Mouse (Mus musculus) heart, adult 18-20 months (tissue): ENCODE results near the gene Rpl34. TPM values are rescaled to one million over a fixed set of nuclear protein-coding genes. Genes with fewer than 3 reads are reported as not detected.

ENCODE experiments used
- DNase-seq, 2 experiments: peaks; one replicate each; pipeline ENCODE4 v3.0.0; 2021 to 2022; ENCODE audit warnings: mixed read lengths in 1 of 2
- long read RNA-seq, 2 experiments: library from polyadenylated mRNA; stranded (forward); transcript quantifications; one replicate each; pipeline ENCODE4 v2.0.0; 2021
- total RNA-seq, 2 experiments: library from RNA; stranded (reverse); gene quantifications; 2 replicates each; pipeline ENCODE4 v1.2.3; 2021

Rpl34 gene
- total RNA-seq: 100 to 1,000 TPM; 324 to 396 TPM
- long read RNA-seq, experiment 1, transcript Rpl34-202 (5 exons, 480 nt): major isoform, 133 of 147 reads
- long read RNA-seq, experiment 1, transcript Rpl34-201 (5 exons, 624 nt): minor isoform, 6 of 147 reads
- long read RNA-seq, experiment 1, partial matches to known transcripts: 5 of 147 reads
- long read RNA-seq, experiment 1, other reads (novel, unspliced or antisense): 0 of 147 reads
- long read RNA-seq, experiment 2, transcript Rpl34-201 (5 exons, 624 nt): minor isoform, 11 of 138 reads
- long read RNA-seq, experiment 2, transcript Rpl34-202 (5 exons, 480 nt): major isoform, 120 of 138 reads
- long read RNA-seq, experiment 2, partial matches to known transcripts: 5 of 138 reads
- long read RNA-seq, experiment 2, other reads (novel, unspliced or antisense): 1 of 138 reads

- peak; percentile 95 to 96 for DNase-seq
Observed at GRCm38 (mm10) chr3:130730189-130730653, at the start of gene Rpl34. Gene Rpl34 (minus strand): TSS chr3:130730398.

- no peak for DNase-seq
Observed at GRCm38 (mm10) chr3:130768172-130768571, 38.0 kb upstream of the Rpl34 start.

- peak in 1 of 2 experiments; percentile 22 for DNase-seq
Observed at GRCm38 (mm10) chr3:130764091-130764490, 33.9 kb upstream of the Rpl34 start.

- DNase-seq: peak; percentile 17 to 80
Observed at GRCm38 (mm10) chr3:130760711-130761435, 30.7 kb upstream of the Rpl34 start.

GRCm38 (mm10) chr3:130758157-130758841 lies 28.1 kb upstream of the Rpl34 start:
- DNase-seq: no peak

GRCm38 (mm10) chr3:130757117-130757852 lies 27.1 kb upstream of the Rpl34 start:
- DNase-seq: no peak

- no peak for DNase-seq
Observed at GRCm38 (mm10) chr3:130749206-130749605, 19.0 kb upstream of the Rpl34 start.

GRCm38 (mm10) chr3:130746673-130747619 lies 16.7 kb upstream of the Rpl34 start:
- DNase-seq: no peak

- DNase-seq: no peak
Observed at GRCm38 (mm10) chr3:130737652-130738361, 7.6 kb upstream of the Rpl34 start.

- DNase-seq: no peak
Observed at GRCm38 (mm10) chr3:130736758-130737157, 6.6 kb upstream of the Rpl34 start.

- no peak for DNase-seq
Observed at GRCm38 (mm10) chr3:130729472-130730188, 568 bp downstream of the Rpl34 start.

- no peak for DNase-seq
Observed at GRCm38 (mm10) chr3:130727676-130728075, 2.5 kb downstream of the Rpl34 start.

GRCm38 (mm10) chr3:130727036-130727435 lies 3.2 kb downstream of the Rpl34 start:
- DNase-seq: no peak

- DNase-seq: no peak
Observed at GRCm38 (mm10) chr3:130725718-130726117, 4.5 kb downstream of the Rpl34 start.

- DNase-seq: no peak
Observed at GRCm38 (mm10) chr3:130722733-130723478, 7.3 kb downstream of the Rpl34 start.

- DNase-seq: no peak
Observed at GRCm38 (mm10) chr3:130720225-130720624, 10.0 kb downstream of the Rpl34 start.

- DNase-seq: no peak
Observed at GRCm38 (mm10) chr3:130718871-130719270, 11.3 kb downstream of the Rpl34 start.

GRCm38 (mm10) chr3:130716555-130716954 lies 13.6 kb downstream of the Rpl34 start:
- DNase-seq: no peak
